21 mouse cellular contexts compared by ENCODE assay signal in genomic region chr1:180514077-180514476, GRCm38 (mm10). TPM values are rescaled to one million over a fixed set of nuclear protein-coding genes. Genes with fewer than 3 reads are reported as not detected.
"Had no signal": no experiment of that assay in that cellular context is flagged by ENCODE, and none has a peak within 500 bp of the region (broad histone marks: within the 10 kb centered on the region; RNA-seq: fewer than 3 reads in every experiment).

No protein-coding gene starts in this region.

- H3K9me3 ChIP-seq: midbrain, embryonic 13.5 days; midbrain, embryonic 15.5 days; neural tube, embryonic 13.5 days; stomach, embryonic 15.5 days had no signal

- DNase-seq: lung, adult 18-20 months; lung, embryonic 14.5 days; lung, postnatal 10 days; lung, postnatal 4 days; retina, postnatal 1 day; right cerebral cortex, adult 18-20 months; right cerebral cortex, postnatal 25 days; right cerebral cortex, postnatal 4 days; spleen, adult 18-20 months; thymus, adult 2 months; thymus, postnatal 25 days; thymus, postnatal 4 days had no signal

- H3K27me3 ChIP-seq: midbrain, embryonic 13.5 days; midbrain, embryonic 15.5 days; neural tube, embryonic 13.5 days; stomach, embryonic 15.5 days had no signal

- H3K4me2 ChIP-seq: lung, embryonic 14.5 days; midbrain, embryonic 11.5 days; midbrain, embryonic 13.5 days; midbrain, embryonic 15.5 days; neural tube, embryonic 13.5 days; stomach, embryonic 15.5 days had no signal

- H3K36me3 ChIP-seq: midbrain, embryonic 13.5 days; midbrain, embryonic 15.5 days; neural tube, embryonic 13.5 days; stomach, embryonic 15.5 days had no signal

- H3K9ac ChIP-seq: liver, embryonic 14.5 days; lung, embryonic 14.5 days; midbrain, embryonic 13.5 days; midbrain, embryonic 15.5 days; neural tube, embryonic 13.5 days; stomach, embryonic 15.5 days had no signal

- H3K4me1 ChIP-seq: midbrain, embryonic 13.5 days; midbrain, embryonic 15.5 days; neural tube, embryonic 13.5 days had no signal

- H3K27ac ChIP-seq: liver, embryonic 14.5 days; midbrain, embryonic 13.5 days; midbrain, embryonic 15.5 days; neural tube, embryonic 13.5 days; stomach, embryonic 15.5 days; stomach, postnatal 0 days had no signal

- H3K4me3 ChIP-seq: midbrain, embryonic 13.5 days; midbrain, embryonic 15.5 days; neural tube, embryonic 13.5 days; stomach, embryonic 15.5 days had no signal

- ATAC-seq: midbrain, embryonic 13.5 days; midbrain, embryonic 15.5 days had no signal

RNA-seq across cellular contexts. Expression of gene Stum, which starts 30.8 kb away (rescaled TPM):
- total RNA-seq: monocyte, adult 5-6 weeks had no signal
- polyA plus RNA-seq: liver, embryonic 16.5 days; lung, embryonic 14.5 days had no signal
